Mouse (Mus musculus) adrenal gland, postnatal 25 days (tissue): ENCODE data around the gene Ocm. TPM values are rescaled to one million over a fixed set of nuclear protein-coding genes. Genes with fewer than 3 reads are reported as not detected.
"Not testable (repeated sequence)": the region's sequence is repeated elsewhere in the genome, so short reads cannot be mapped to it uniquely, and the experiment has no call there.

Experiments
- DNase-seq: peaks from one replicate; pipeline ENCODE4 v3.0.0; 2021; ENCODE audit warnings: mixed read lengths
- long read RNA-seq: library from polyadenylated mRNA; stranded (forward); transcript quantifications from one replicate; pipeline ENCODE4 v2.0.0, GENCODE M21; 2021
- total RNA-seq: library from RNA; stranded (reverse); gene quantifications from 2 replicates; pipeline ENCODE4 v1.2.3, GENCODE M21; 2021

Gene Ocm
- total RNA-seq: not detected in 2 replicates
- long read RNA-seq: 0 reads

- no peak for DNase-seq
Measured at GRCm38 (mm10) chr5:144026620-144027263, at the start of gene Ocm. Gene Ocm (minus strand): TSS chr5:144026670.

- no peak for DNase-seq
Measured at GRCm38 (mm10) chr5:144071249-144071648, 44.8 kb upstream of the Ocm start.

DNA sequence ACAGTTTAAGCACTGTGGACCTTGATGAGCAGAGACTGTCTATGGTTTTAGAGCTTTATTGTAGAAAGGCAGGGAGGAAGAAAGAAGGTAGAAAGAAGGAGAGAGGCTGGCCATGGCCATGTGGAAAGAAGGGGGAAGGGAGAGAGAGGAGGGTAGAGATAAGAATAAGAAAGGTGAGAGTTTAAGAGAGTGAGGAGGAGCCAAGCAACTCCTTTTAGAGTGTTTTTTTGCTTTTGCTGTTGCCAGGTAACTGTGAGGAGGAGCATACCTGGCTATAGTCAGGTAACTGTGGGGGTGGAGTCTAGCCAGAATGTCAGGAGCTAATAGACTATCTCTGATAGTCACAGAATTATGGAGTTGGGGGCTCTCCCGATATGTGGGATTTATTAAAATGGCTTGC, 43.6 kb upstream of the Ocm start:
- DNase-seq: no peak

DNA sequence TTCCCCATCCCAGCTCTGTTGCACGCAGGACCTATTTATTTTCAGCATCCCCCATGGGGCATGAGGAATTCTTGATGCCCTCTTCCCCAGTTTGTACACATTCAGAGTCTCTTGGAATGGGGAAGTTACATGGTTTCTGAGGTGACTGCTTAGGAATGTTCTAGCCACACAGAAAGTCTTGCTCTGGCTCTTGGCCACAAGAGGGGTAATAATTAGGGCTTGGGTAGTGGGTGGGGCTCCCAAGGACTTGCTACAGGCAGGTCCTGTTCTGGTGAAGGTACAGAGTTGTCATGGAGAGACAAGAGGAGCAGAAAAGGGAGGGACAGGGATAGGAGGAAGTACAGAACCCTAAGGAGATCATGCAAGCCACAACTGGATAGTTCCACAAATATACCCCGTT, 39.6 kb upstream of the Ocm start:
- no peak for DNase-seq

DNA sequence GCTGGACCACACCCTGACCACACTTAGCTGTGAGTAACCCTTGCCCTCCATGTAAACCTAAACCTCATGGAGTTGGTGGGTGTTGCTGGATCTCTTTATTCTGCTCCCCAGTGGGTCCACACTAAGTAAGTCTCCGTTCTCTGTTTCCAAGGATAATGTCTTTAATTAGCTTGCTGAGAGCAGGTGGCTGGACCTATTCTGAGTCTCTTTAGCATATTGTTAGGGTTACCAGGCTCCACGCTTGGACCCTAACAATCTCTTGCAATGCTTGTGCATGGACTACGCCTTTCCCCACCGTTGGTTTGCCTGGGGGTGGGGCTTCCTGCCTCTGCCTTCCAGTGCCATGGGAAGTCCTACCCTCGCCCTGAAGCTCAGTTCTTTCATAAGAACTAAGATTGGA, 37.6 kb upstream of the Ocm start:
- no peak for DNase-seq

- no peak for DNase-seq
Measured at GRCm38 (mm10) chr5:144054340-144054739, 27.9 kb upstream of the Ocm start.

GRCm38 (mm10) chr5:144053450-144053849, 27.0 kb upstream of the Ocm start:
- DNase-seq: no peak

DNA sequence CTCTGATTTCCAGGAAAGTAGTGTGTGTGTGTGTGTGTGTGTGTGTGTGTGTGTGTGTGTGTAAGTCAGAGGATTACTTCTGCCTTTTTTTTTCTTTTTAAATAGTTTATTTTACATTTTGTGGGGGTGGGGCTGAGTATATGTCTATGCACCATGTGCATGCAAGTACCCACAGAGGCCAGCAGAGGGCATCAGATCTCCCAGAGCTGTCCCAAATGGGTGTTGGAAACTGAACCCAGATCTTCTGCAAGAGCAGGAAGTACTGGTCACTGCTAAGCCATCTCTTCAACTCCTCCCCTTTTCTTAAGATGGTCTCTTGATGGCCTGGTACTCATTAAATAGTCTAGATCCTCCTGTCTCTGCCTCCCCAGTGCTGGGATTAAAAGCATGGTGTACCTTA, 24.8 kb upstream of the Ocm start:
- DNase-seq: no peak

GRCm38 (mm10) chr5:144049881-144050280, 23.4 kb upstream of the Ocm start:
- no peak for DNase-seq

- DNase-seq: no peak
Measured at GRCm38 (mm10) chr5:144047324-144047723, 20.9 kb upstream of the Ocm start.

GRCm38 (mm10) chr5:144043166-144043565, 16.7 kb upstream of the Ocm start:
- no peak for DNase-seq

DNA sequence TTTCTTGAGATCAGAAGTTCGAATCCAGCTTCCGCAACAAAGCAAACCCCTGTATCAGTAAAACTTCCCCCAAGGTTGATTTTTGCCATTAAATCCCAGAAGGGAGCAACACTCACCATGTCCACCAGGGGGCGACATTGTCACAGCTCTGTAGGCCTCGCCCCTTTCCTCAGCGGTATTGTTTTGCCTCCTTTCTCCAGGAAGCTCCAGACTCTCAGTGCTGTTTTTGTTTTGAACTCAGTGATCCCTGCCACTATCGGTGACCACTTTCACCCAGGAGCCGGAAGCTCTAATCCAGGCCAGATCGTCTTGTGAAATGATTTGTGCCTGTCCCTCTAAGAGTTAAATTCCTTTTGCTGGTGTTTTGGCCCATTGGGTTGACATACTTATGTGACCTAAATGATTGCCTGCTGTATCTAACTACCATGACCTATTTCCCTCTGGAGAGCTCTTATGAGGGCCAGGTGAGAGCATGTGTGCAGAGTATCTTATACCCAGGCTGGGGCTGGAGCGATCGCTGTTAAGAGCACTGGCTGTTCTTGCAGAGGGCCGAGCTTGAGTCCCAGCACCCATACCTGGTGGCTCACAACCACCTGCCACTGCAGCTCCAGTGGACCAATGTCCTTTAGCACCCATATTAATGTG, 14.4 kb upstream of the Ocm start:
- peak; percentile 81 for DNase-seq

DNA sequence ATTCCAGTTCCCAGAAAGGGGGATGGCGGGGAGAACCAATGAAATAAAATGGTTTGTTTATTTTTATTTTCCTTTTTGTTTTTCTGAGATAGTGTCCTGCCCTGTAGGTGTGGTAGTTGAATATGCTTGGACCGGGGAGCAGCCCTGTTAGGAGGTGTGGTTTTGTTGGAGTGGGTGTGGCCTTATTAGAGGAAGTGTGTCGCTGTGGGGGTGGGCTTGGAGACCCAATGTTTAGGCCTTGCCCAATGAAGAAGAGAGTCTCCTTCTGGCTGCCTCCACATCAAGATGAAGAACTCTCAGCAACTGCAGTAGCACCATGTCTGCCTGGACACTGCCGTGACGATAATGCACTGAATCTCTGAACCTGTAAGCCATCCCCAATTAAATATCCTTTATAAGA, 13.4 kb upstream of the Ocm start:
- DNase-seq: no peak

- DNase-seq: no peak
Measured at GRCm38 (mm10) chr5:144039156-144039675, 12.7 kb upstream of the Ocm start.

DNA sequence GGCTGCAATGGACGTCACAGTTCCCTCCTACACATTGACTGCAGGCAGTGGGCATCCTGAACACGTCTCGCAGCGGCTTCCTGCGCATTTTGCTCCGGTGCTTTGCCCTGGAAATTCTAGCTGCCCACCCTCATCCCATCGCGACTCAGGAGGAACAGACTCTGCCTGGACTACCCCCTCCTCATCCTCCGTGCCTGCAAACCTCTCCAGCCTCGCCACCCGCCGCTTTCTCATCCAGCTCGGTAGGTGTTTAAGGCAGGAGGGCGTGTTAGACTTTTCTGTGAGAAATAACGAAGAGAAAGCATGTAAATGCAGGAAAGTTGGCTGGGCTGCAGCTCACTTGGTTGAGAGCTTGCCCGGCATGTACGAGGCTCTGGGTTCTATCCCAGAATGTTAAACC, 10.5 kb upstream of the Ocm start:
- DNase-seq: no peak

DNA sequence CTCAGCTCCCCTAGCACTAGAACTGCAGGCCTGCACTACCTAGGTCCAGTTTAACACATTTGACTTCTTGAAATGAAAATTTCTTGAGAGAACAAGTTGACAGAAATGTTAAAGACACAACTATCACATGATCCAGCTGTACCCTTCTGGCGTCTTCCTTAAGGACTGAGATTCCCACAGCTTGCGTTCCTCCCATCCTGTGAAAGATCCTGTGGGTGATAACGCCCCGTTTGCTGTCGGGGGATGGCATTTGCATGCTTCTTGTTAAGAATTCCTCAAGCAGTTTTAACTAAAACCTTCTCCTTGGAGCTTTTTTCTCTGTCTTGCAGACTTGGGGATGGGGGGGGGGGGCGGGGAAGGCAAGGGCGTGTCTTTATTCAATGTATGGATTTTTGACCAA, 8.1 kb upstream of the Ocm start:
- no peak for DNase-seq

DNA sequence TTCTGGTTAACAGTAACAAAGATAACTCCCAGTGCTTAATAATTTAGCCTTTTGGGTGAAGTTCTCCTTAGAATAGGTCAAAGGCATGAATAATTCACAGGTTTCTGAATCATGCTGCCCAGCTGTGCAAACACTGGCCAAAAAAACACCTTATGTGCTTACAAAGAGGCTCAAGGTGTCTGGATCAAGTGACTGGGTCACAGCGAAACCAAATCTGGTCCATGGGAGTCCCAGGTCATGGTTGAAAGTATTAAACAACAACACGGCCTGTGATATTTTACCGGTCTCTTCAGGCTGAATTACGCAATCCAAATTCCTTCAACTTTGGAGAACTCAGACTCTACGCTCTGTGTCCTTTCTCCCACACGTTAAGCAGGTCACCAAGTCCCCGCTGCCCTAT, 6.0 kb upstream of the Ocm start:
- DNase-seq: no peak

DNA sequence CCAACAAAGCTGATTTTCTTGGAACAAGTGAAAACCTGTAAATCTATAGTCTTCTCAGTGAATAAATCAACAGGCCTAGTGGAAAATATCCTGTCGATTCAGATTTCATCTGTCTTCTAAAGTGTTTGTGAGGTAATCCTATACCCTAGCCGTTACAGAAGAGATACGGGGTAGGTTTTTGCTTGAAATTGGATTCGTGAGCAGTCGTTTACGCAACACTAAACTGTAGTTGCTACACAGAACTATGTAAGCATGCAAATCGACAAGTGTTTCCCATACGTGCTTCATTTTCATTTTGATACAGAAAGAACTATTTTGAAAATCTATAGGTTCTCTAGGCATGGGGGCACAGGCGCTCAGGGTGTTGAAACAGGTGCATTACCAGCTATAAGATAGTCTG, 10.6 kb downstream of the Ocm start:
- no peak for DNase-seq

GRCm38 (mm10) chr5:144015312-144015650, 11.2 kb downstream of the Ocm start:
- DNase-seq: no peak

- DNase-seq: peak; percentile 77
Measured at GRCm38 (mm10) chr5:144014551-144015311, 11.7 kb downstream of the Ocm start, which contains the start of gene Ccz1. Gene Ccz1 (minus strand): TSS chr5:144014877.

DNA sequence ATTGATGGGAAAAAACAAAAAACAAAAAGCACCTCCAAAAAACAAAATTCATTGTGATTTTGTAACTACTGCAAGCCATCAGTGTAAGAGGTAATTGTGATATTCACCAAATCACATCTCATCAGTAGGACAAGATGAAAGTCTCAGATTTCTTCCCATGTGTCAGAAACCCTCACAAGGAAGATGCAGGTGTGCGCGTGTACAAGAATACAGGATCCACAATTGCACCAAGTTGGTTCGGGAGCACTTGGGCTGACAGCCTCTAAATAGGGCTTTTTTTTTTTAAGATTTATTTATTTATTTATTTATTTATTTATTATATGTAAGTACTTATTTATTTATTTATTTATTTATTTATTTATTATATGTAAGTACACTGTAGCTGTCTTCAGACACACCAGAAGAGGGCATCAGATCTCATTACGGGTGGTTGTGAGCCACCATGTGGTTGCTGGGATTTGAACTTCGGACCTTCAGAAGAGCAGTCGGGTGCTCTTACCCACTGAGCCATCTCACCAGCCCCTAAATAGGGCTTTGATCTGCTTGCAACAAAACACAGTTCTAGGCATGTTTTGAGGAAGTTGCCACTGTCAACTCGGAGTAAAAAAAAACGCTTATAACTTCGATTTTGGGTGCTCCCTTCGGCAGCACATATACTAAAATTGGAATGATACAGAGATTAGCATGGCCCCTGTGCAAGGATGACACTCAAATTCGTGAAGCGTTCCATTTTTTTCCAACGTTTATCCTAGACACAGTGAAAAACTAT, 12.9 kb downstream of the Ocm start:
- not testable (repeated sequence) for DNase-seq

DNA sequence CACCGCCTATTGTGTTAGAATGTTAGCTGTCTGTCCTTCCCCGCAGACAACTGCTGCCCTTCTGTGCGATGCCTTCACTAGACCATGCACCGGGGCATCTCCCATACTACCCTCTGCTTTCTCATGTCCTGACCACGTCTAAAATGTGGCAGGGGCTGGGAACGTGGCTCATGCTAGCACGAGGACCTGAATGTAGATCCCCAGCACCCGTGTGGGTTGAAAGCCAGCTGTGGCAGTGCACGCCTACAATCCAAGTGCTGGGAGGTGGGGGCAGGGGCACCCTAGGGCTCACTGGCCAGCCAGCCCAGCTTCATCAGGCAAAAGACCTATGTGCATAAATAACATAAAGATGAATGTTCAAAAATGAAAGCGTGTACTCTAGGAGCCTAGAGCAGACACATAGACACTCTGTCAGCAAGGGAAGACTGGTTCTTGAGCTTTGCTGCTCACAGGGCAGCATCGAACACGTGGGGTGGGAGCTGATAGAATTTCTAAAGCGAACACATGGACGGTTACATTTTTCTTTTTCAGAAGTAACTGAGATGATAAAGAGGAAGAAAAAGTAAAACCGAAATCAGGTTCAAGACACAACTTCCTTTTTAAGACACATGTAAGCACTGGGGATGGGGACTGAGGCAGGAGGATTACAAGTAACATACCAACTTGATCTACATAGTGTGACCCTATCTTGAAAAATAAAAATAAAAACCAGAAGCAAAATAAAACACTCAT, 23.8 kb downstream of the Ocm start:
- DNase-seq: no peak
